Mouse (Mus musculus): ENCODE data around the gene Gins1.

- TF ChIP-seq CTCF (IDR thresholded peaks at IDR 0.05; ENCODE audit: extremely low read depth, insufficient read depth, insufficient read length, insufficient replicate concordance): no peak
- TF ChIP-seq POLR2A (IDR thresholded peaks at IDR 0.05; ENCODE audit: low read depth, low read length): no peak
Observed at GRCm38 (mm10) chr2:150884779-150885110, 20.5 kb upstream of the Gins1 start.

All from spleen, adult 2 months (tissue).